Mouse (Mus musculus) CH12F3 (cell line): Measurements from ENCODE around the gene Slc24a3.

Source experiments
- in situ Hi-C: fragments of 300-500 bp; cut with MboI; formaldehyde crosslinking; loops from 2 replicates; pipeline ENCODE4 v1.14.3; 2020; ENCODE audit warnings: low sequenced_read_pairs

Slc24a3 gene

GRCm38 (mm10) chr2:145269410-145269809 is 101.9 kb downstream of the Slc24a3 start:
- in situ Hi-C loops = no loop called here

DNA sequence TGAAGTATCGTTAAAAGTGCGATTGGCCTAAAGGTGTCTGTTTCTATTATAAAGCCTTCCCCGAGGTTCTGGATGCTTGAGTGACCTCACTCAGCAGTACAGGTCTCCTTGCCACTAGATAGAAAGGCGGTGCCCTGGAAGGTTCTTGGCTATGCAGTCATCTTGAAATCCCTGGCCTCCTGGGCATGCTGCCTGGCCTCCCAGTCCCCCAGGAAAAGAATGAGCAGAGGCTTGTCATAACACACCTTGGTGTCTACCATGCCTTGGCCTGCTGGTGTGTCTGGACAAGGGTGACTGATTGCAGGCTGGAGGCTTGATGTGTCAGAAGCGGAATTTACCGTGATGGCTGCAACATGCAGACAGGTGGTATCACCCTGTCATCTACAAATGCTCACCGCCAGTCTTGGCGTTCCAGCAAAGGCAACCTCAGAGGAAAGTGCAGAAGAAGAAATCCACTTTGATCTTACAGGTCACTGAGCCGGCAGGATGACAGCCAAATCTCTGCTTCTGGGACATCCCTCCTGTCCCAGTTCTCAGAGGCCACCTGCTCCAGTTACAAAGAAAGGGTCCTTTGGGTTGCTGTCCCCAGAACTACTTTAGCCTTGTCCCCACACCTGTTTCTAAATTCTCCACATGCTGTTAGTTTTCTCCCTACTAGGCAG is 106.6 kb downstream of the Slc24a3 start:
- in situ Hi-C loops = no loop called here

DNA sequence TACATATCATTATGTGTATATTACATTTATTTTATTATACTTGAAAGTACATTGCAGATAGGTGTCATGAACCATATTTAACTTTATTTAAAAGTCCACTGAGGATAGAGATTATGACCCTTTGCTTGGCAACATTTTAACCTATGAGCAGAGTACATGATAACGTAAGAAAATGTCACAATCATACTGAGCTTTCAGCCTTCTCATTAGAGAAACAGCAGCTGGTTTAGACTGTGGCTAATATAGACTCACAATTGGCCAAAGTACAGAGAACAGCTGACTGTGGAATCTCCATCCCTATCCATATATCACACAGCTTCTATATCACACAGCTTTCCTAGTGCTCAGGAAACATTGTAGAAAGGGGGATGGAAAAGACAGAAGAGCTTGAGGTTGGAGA is 111.8 kb downstream of the Slc24a3 start:
- in situ Hi-C loops = no loop called here

GRCm38 (mm10) chr2:145283746-145284145 is 116.2 kb downstream of the Slc24a3 start:
- in situ Hi-C loops = no loop called here

DNA sequence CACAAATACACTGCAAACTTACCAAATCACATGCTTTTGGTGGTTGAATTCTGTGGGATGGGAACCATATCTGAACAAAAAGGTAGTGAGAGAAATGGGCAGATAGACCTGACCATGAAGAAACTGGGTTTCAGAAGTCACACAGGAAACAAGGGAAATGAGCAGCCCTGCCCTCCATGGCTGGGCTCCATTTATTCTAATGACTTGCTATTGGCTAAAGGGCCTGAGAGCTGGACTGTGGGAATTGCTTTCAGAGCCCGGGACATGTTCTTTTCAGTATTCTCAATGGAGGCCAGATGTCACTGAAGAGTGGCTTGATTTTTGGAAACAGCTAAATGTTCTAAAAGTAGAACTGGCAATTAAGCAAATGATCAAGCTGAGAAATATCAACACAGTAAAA is 120.9 kb downstream of the Slc24a3 start:
- in situ Hi-C loops = no loop called here

DNA sequence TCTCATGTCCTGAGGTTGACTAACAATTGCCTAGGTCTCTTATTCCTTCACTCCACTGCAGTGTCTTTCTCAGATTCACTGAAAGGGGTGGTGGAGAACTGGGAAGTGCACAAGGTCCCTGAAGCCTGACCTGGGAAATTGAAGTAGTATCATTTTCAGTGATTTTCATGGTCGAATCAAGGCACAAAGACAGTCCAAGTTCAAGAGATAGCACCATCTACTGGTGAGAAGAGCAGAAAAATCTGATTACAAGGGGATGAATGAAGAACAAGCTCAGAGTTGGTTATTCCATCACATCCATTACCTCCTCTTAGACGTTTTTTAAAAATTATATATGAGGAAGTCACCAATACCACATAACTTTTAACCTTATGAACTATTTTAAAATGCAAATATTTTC is 123.9 kb downstream of the Slc24a3 start:
- in situ Hi-C loops = no loop called here

GRCm38 (mm10) chr2:145292196-145292595 is 124.6 kb downstream of the Slc24a3 start:
- in situ Hi-C loops = no loop called here

- in situ Hi-C loops = no loop called here
Observed at GRCm38 (mm10) chr2:145292816-145293215, 125.3 kb downstream of the Slc24a3 start.

DNA sequence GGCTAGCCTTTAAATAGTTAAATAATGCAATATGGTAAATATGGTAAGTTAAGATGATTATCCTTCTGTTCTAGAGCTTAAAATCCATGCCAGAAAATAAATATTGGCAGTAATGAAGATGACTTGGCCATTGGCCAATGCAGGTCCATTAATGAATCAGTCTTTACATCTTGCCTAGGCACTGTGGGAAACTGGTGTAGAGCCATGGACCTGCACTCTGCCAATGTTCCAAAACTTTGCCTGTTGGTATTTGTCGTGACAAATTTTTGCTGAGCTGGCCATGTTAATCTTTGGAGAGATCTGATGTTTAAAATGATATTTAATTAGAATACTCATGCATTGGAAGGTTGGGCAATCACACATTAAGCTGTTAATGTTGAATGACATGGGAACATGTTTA is 129.4 kb downstream of the Slc24a3 start:
- in situ Hi-C loops = no loop called here

GRCm38 (mm10) chr2:145299914-145300699 is 132.6 kb downstream of the Slc24a3 start:
- in situ Hi-C loops = no loop called here

DNA sequence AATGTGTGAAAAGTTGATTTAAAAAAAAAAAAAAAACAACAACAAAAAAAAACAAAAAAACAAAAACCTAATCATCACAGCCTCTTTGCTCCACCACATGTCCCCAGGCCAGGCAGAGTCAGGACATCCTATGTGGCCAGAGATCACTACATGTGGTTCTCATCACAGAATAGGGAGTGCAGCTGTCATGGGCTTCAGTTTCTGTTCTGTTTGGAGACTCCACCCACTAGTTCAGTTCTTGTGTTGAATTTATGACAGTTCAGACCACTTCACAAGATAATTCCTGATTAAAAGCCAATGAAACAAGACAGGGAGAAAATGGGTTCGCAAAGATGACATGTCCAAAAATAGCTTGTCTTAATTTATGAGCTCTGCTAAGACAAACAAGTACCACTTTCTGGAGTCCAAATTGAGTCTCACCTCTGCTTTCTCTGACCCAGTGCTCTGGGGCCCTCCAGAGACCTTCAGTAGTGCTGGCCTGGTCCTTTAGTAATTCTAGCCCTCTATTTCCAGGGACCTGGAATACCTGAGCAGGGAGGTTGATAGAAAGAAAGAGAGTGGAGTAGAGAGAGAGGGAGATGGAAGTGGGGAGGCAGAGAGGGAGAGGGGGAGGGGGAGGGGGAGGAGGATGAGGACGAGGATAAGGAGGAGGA is 139.8 kb downstream of the Slc24a3 start:
- in situ Hi-C loops = no loop called here

DNA sequence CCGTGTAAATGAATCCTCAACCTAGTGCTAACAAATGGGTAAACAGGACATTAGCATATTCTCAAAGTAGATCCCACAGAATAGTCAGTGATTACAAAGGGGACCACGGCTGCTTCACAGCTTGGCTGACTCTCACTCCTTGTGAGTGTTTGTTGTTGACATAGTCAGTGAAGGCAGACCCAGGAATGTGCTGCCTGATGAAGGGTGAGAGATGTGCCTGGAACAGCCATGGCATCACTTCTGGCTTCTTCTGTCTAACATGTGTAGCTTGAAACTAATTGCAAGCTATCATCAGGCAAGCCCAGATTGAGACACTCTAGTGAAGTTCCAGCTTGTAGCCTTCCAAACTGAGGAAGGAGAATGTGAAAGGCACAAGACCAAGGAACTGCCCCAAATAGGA is 151.4 kb downstream of the Slc24a3 start:
- in situ Hi-C loops = no loop called here

DNA sequence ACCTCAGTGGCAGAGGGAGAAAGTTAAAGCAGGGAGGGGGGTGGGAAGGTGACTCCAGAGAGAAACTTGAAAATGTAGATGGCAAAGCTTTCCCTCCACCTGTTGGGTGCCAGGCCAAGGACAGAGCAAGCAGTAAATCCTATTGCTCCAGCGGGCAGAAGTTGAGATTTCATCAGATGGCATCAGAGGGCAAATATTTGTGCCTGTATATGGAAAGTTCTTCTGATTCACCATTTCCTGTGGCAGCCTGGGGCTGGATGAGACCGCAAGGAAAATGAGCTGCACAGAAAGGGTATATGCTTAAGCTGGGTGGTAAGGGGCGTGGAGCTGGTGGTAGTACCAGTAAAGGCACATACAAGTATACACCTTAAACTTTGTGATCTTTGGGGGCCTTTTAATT is 153.7 kb downstream of the Slc24a3 start:
- in situ Hi-C loops = no loop called here

- in situ Hi-C loops = no loop called here
Observed at GRCm38 (mm10) chr2:145321755-145322154, 154.2 kb downstream of the Slc24a3 start.

DNA sequence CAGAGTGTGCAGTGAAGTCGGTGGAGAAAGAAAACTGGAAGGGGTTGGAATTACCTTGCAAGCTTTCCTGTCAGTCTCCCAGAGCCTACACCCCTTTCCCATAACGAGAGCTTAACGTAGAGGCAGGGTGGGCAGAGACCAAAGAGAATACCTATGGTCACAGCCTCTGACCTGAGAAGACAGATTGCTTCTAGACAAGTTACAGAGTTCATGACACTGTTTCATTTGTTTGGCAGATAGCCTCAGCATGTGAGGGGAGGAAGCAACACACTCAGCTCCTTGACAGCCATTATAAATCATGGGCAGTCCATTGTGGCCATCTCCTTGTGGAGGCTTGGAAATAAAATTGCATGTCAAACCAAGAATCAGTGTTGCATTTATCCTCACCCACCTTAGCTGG is 156.9 kb downstream of the Slc24a3 start:
- in situ Hi-C loops = no loop called here

DNA sequence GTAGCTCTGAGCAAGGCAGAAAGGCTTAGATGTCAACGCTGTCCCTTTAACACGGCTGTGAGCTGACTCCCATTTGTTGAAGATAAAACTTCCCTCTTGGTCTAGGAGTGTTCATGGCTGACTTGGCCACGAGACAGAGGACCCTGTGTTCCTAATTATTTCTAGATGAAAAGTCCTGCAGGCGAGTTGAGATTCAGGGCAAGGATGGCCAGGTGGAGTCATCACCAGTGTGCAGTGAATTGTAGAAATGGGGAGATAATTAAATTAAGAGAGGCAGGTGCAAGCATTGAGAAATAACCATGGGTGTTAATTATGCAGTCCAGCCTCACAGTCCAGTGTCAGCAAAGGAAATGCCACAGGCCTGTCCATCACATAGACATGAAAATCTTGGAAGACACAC is 158.3 kb downstream of the Slc24a3 start:
- in situ Hi-C loops = no loop called here

DNA sequence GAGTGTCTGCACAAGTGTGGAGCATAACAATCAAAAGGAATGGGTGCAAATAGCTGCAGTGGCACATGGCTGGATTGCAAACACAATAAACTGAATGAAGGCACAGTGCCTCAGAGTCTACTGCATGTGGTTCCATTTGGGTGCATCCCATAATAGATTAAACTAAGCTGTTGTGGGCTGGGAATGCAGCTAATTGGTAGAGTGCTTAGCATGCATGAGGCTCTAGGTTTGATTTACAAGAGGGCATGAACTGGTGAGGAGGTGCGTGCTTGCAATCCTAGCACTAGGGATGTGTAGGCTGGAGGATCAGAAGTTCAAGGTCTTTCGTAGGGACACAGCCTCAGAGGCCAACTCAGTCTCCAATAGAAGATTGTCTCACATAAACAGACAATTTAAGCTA is 159.0 kb downstream of the Slc24a3 start:
- in situ Hi-C loops = no loop called here

DNA sequence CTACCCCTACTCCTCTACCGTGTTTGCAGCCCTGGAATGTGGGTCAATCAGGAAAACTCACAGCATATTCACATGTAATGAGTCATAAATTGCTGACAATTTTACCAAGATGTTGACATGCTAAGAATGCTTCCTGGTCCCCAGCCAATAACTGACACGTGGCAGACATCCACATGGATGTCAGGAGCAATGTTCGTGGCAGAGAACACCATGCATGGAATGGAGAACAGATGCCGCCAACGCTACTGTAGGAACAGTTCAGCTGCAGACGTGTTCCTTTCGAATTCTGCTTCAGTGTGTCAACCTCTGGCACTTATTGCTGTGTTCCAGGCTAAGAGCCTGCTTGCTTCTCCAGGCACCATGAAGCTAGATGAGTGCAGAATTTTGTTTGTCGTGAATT is 162.2 kb downstream of the Slc24a3 start:
- in situ Hi-C loops = no loop called here

DNA sequence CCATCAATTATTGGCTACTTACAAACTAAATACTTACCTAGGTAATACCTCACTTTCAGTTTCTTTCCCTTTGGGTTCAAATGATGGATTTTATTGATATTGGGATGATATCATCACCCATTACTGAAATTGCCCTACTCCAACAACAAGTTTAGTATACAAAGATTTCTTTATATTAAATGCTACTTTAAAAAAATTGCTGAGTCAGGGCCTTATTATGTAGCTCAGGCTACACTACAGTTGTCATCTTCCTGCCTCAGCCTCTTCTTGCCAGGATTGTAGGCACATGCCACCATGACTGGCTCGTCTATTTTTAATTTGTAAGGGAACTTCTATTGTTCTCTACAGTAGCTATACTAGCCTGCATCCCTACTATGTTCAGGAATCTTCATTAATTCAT is 164.0 kb downstream of the Slc24a3 start:
- in situ Hi-C loops = no loop called here

- in situ Hi-C loops = no loop called here
Observed at GRCm38 (mm10) chr2:145333466-145333865, 165.9 kb downstream of the Slc24a3 start.

GRCm38 (mm10) chr2:145336406-145336805 is 168.9 kb downstream of the Slc24a3 start:
- in situ Hi-C loops = no loop called here

GRCm38 (mm10) chr2:145340816-145341215 is 173.3 kb downstream of the Slc24a3 start:
- in situ Hi-C loops = no loop called here
